Mouse (Mus musculus) heart, postnatal 4 days (tissue): ENCODE data around the gene Sec14l1. TPM values are rescaled to one million over a fixed set of nuclear protein-coding genes. Genes with fewer than 3 reads are reported as not detected.

ENCODE experiments used
- DNase-seq: peaks from one replicate; pipeline ENCODE4 v3.0.0; 2021
- total RNA-seq, 2 experiments: library from RNA; stranded (reverse); gene quantifications; 2 replicates each; pipeline ENCODE4 v1.2.3; 2021

Sec14l1 gene
- total RNA-seq, 2 experiments from 2014 or later = 78.4 to 81.7 TPM

DNA sequence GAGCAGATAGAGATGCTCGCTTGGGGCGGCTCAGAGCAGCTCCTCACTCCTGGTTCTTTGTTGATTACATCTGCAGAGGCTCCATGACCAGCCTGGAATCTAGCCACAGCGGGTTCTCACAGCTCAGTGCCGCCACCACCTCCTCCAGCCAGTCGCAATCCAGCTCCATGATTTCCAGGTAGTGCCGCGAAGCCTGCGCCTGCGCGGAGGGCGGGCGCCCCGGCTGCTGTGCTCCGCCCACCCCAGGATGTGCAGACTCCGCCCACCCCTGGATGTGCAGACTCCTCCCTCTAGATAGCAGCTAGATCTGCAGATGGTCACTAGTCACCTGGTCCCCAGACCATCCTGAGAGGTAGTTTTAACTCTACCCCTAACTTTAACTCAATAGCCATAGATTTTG lies 41.8 kb downstream of the Sec14l1 start:
- DNase-seq = no peak

DNA sequence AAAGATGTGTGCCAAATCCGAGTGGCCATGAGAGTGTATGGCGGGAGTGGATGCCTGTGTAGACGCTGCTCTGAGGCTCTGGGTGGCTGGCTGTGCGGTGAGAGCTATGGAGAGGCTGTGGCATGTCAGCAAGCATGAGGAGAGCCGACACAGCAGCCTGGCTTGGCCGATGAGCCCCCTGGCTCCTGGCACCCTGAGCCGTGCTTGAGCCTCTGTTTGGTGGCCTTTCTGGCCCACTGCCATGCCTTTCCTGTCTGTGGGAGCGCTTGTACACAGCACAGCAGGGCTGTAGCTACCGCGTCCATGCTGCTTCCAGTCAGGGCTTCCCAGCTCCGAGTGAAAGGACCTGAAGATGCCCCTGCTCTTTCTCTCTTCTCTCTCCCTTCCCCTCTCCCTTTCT lies 43.4 kb downstream of the Sec14l1 start:
- peak; percentile 67 for DNase-seq

DNA sequence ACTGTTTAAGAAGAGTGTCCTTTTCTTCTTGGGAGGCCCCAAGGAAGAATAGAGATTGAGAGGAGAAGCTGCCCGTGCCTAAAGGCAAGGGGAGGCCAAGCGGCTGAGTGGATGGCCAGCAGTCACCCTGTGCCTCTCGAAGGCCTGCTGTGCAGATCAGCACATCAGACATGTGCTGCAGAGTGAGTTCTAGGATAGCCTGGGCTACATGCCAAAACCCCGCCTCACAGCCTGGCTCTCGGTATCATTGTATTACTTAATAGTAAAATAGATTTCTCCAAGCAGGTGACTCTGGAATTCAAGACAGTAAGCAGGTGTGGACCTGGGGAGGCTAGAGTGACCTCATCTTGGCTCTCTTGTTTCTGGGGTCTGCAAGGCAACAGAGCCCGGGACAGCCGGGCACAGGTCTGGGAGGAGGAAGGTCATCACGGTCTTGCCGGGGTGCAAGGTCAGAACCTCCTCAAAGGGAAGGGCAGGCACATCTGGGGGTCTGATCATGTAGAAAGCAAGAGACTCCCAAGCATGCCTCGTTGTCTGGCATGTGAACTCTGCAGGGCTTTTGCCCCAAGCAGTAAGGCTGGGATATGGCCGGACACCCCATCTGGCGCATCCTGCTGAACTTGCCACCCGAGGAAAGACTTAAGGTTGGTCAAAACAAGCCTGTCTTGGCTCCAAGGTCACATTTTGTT lies 44.4 kb downstream of the Sec14l1 start:
- DNase-seq = peak; percentile 54

DNA sequence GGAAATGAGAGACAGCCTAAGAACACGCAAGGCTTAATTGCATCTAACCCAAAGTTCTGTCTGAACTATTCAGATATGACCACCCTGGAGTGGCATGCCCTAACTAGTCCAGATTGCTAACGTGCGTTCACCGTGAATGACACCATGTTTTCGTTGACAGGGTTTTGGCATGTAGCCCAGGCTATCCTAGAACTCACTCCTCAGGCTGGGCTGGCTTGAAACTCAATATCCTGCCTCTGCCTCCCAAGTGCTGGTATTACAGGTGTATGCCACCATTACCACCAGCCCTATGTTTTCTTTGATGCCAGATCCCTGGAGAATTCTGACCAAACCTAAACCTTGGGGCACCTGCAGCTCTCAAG lies 45.0 kb downstream of the Sec14l1 start:
- peak; percentile 71 for DNase-seq

DNA sequence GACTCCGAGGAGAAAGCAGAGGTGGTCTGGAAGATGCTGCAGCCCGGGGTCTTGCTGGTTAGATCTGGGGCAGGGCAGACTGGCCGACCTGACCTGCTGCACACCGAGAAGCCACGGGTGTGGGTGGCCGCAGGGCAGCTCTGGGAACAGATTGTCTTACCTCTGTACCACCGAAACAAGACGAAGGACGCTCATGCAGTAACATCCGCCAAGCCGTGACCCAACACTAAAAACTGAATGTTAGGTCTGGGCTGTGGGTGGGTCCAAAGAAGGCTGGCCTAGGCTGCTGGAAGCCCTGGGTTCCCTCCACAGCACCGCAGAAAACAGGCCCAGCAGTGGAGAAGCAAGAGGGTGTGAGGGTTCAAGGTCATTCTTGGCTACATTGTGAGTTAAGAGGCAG lies 45.8 kb downstream of the Sec14l1 start:
- no peak for DNase-seq

DNA sequence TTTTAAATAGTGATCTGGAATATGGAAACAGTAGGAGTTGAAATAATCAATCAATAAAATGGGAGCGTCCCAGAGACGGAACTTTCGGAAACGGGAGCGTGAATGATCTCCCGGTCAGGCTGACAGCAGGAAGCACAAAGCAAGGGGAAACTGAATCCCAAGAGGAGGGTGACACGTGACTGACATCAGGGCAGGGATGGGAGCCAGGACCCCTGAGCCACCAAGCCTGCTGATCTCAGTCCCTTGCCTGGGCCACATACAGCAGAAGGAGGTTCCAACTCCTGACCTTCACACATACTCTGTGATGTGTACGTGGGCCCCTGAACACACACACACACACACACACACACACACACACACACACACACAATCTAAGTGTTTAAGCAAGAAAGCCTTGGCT lies 46.6 kb downstream of the Sec14l1 start:
- DNase-seq = no peak

DNA sequence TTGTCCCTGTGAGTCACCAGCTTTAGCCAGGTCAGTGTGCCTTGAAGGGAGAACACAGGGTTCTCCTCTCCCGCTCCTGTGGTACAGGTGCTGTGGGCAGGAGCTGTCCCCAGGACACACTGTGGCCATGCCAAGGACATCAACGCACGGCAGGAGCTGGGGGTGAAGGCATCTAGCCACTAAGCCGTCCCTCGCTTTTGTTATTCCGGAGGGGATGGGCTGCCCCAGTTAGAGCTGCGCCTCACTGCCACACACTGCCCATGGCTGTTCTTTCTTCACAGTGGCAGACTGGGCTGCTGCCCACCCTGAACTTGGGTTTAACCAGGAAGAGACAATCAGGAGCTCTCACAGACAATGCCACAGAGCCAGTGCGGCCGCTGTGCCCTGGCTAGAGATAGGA lies 48.1 kb downstream of the Sec14l1 start:
- DNase-seq = no peak

DNA sequence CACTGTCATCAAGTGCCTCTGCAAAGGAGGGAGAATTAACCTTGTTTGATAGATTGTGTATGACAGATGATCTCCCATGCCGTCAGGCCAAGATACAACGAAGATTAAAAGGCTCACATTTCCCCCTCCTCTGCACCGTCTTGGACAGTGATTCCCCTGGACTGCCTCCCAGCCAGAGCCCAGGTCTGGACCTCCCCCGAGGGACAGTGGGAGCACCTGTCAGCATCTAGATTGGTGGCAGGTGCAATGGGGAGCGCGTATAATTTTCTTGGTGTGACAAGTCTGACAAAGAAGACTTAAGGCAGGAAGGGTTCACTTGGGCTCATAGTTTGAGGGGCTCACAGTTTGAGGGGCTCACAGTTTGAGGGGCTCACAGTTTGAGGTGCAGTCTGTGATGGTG lies 48.8 kb downstream of the Sec14l1 start:
- no peak for DNase-seq

DNA sequence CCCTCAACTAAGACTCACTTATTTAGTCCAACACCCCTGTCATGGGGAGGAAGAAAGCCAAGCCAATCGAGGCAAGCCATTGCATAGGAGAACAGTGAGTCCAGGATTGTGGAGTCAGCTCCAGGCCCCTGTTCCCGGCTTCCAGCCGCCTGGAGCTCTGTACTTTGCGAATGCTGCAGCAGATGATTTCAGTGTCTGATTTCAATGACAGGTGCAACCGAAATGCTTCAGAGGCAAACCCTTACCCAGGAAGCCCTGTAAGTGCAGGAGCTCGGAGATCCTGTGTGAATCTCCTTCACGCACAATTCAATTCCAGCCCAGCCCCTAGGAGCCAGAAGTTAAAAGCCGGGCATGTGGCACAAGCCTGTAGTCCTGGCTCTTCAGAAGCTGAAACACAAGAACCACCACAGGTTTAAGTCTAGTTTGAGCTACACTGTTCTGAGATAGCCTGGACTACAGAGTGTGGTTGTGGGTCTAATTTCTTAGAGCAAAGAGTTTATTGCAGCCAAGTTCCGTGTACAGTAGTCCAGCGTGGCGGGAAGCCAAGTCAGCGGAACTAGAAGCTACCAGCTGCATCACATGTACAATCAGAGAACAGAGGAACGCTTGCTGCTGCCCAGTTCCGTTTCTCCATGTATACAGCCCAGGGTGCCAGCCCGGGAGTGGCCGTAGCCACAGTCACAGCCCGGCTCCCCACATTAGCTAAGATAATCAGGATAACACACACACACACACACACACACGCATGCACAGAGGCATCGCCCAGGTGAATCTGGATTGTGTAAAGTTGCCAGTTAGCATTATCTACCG lies 53.5 kb downstream of the Sec14l1 start:
- DNase-seq = peak; percentile 42

DNA sequence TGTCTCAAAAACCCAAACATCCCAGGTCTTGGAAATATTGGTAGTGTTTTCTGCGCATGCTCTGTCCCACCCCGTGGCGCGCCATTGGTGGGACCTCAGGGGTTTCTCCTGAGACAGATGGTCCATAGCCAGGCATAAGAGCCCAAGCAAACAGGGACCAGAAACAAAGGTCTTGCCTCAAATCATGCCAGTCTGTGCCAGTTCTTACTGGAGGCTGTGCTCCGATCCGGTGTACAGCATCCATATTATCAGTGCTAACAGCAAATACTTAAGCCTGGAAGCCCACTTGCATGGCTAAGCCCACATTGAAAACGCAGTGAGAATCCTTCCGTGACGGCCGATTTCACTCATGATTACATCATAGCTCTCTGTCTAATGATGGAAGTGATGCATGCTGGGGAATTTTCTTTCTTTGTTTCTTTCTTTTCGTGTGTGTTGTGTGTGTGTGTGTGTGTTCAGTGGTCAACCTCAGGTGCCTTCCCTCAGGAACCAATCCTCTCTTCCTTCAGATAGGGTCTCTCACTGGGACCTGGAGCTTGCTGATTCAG lies 54.2 kb downstream of the Sec14l1 start:
- DNase-seq = no peak

DNA sequence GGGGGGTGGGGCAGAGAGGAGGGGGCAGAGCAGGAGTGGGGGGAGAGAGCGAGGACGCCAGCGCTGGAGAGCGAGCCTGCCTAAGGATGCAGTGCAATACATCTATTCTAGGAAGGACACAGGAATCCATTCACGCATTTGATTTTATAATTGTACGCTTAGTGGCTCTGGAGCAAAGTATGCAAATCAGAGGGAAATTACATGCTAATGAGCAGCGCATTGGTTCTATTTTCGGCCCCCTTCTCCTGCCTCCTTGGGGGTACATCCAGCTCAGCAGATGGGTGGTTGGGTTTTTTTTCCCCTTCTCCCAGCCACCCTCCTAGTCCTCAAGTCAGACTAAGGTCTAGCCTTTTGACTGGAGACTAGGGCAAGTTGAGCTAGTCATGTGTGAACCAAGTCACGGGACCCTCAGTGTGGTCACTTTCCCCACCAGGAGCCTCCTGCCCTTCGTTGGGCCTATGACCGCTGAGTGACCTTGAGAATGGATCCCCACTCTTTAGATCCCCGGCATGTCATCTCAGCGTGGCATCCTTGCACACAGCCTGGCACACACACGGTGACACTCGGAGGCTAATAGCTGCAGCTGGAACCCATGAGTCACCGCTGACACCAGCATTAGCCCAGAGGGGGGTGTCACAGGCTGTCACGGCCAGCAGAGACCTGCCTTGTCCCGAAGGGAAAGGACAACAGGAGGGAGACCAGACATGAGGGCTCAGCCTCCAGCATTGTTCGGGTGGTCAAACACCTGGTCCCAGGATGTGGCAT lies 55.0 kb downstream of the Sec14l1 start:
- DNase-seq = no peak

DNA sequence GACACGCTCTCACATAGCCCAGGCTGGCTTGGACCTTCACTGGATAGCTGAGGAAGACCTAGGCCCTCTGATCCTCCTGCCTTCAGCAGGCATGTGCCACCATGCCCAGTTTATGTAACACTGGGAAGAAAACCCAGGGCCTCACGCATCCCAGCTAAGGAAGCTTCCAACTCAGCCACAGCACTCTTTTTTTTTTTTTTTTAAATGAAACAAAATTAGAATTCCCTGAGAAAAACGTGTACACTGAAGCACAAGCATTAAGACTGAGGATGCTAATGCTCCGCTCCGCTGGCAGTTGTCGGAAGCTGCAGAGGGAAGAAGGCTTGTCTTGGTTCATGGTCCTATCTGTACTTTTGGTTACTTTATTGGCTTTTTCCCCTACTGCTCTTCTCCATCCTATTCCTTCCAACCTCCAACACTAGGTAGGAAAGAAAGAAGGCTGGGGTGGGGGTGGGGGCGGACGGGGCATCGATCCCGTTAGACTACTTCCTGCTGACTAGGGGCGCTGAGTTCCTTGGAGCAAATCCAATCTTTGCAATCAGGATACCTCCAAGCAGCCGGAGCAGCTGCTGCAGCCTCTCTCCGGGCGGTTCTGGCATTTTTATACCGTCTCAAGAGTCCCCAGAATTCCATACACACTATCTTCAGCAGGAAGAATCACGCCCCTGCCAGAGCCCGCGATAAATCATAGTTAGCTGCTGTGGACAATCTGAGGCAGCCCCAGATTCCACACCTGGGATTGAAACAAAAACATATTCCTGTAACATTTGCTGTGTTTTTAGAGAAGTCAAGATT lies 59.3 kb downstream of the Sec14l1 start:
- no peak for DNase-seq

DNA sequence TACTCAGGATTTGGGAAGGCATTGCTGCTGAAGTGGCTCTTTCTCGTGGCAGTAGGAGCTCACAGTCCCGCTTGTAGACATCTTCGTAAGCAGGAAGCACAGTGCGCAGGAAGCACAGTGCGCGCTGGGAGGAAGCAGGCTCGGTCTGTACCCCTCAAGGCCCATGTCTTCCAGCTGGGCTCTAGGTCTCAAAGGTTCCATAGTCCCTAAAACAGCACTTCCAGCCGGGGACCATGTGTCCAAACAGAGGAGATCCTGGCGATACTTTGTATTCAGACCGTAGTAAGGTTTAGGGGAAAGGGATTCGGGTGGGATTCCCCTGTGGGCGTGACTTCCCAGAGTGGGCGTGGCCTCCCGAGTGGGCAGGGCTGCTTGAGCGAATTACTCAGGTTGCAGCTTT lies 60.0 kb downstream of the Sec14l1 start:
- peak; percentile 48 for DNase-seq

DNA sequence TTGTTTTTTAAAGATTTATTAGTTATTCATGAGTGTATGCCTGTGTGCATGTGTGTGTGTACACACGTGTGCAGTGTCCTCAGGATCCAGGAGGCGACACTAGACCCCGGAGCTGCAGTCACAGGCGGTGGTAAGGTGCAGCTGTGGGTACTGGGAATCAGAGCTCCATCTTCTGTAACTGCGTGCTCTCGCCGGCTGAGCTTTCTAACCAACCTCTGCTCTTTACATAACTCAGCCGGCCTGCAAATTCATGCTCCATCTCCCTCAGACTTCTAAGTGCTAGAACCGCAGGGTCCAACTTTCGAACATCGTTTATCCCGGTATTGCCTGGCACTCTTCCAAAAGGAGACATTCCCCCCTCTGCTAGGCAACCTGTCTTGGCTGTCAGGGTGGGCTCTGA lies 60.5 kb downstream of the Sec14l1 start:
- no peak for DNase-seq

DNA sequence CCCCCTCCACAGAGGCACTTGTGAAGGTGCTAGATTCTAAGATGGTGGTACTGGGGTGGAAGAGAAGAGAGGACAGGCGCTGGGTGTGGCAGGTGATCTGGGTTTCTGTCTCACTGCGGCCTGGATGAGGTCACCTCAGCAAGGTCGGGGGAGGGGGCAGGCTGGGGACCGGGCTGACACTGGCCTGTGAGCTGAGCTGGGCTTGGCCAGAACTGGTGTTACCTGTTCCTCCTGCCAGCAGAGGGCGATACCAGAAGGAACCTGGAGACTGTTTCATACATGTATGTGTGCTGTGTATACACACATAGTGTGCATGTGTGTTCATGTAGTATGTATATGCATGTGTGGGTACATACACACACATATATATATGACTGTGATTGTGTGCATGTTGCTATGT lies 61.3 kb downstream of the Sec14l1 start:
- DNase-seq = peak; percentile 64

DNA sequence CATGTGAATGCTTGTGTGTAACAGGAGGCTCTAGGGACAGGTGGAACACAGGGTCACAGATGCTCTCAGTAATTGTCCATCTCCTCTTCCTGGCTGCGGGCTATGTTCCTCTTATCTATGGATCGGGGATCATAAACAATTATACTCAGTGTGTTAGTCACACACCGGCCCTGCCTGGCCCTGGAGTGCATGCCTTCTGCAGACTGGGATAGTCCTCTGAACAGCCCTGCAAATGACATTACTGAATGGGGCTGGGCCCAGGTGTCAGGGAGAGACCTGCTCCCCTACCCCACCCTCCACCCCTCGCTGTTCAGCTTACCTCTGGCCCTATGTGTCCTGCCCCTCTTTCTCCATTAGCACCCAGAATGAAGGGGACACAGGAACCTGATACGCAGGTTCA lies 61.9 kb downstream of the Sec14l1 start:
- DNase-seq = no peak

DNA sequence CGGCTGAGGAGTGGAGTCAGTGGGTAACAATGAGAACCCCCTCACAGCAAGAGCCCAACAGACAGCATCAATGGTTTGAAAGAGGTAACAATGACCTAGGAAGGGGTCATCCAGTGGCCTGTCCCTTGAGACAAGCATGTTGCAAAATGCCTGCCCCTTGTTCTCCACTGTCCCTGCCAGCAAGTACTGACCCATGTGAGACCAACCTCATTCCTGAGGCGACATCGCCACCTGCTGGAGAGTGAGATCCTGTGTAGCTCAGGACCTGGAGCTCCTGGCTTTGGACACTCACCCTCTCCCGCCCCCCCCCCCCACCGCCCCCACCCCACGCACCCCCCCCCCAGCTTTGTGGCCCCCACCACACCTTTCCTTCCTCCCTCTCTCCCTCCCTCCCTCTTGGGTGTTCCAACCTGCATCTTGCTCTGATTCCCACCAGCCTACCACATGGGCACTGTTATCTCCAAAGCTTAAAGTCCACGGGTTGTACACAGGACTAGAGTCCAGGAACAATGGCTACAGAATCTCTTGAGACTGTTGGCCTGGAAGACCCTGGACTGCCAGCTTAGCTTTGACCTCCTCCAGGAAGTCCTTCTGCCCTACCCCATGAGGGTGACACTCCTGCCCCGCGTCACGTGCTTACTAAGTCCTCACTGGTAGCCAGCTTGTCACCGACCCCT lies 62.5 kb downstream of the Sec14l1 start:
- peak; percentile 96 for DNase-seq

DNA sequence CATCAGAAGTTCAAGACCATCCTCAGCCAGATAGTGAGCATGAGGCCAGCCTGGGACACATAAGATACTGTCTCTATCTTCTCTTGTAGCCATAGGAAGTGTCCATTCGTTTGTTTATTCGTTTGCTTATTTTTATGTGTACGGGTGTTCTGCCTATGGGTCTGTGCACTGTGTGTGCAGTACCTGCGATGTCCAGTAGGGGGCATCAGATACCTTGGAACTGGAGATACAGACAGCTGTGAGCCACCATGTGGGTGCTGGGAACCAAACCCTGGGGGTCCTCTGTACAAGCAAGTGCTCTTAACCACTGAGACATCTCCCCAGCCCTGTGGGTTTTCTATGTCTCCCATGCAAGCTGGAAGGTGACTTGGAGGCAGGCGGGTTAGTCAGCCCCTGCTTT lies 64.9 kb downstream of the Sec14l1 start:
- DNase-seq = no peak

DNA sequence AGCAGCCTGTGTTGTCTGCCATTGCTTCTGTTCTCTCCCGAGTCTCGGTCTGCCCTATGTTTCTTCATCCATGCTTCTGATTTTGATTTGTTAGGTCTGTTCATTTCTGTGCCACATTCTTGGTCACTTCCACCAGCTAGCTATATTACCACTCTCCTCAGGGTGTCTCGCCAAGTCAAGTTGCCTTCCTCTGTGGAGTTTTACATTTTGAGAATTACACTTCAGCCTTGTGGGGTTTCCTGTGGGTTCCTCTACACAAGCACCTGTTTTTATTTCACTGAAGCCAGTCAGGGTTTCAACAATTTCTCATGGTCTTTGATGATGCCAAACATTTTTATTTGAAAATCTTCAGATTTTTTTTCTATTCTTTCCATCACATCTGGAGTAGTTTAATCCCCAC lies 67.8 kb downstream of the Sec14l1 start:
- no peak for DNase-seq

DNA sequence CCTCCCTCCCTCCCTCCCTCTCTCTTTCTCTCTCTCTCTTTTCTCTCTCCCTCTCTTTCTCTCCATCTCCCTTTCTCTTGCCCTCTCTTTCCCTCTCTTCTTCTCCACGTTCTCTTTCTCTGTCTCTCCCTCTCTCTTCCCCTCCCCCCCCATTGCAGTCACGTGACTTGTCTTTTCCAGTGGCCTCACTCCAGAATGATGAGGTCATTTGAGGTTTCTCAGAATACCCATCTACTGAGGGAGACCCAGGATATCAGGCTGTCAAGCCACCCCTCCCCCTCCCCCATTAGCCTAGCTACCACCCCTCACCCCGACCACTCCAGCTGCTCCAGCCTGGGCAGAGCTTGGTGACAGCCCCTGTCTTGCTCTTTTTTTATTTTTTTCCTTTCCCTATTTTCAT lies 68.3 kb downstream of the Sec14l1 start:
- no peak for DNase-seq

DNA sequence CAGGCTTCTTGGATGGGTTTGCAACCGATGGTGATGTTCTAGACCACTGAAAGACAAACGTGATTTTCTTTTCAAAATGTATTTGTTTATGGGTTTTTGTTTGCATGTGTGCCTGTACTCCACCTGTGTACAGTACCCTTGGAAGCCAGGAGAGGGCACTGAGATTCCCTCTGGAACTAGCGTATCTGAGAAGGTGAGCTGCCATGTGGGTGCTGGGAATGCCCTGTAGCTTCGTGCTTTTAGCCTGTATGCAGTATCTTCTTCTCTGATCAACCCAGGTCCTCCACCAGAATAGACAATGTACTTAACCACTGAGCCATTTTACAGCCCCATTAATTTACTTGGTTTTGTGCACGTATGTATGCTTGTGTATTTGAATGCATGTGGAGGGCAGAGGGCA lies 68.9 kb downstream of the Sec14l1 start:
- no peak for DNase-seq
